Mouse (Mus musculus) spleen, adult 2 months (tissue): ENCODE measurements at regions not wholly inside any gene's neighbourhood (a gene's known extent, or its start where the extent isn't known, plus 50 kb on each side); places are given as distances from the start of the nearest gene placed in this dataset.

ENCODE experiments used
- CTCF ChIP-seq: fragments of 200-500 bp; IDR thresholded peaks from 2 replicates; pipeline ENCODE4 v1.5.1; 2011; ENCODE audit warnings: mild to moderate bottlenecking, inconsistent platforms; ENCODE audit not compliant: insufficient read depth, insufficient read length, insufficient replicate concordance; ENCODE audit errors: extremely low read depth
- POLR2A ChIP-seq: fragments of 200-500 bp; IDR thresholded peaks from 2 replicates; pipeline ENCODE4 v1.6.1; 2011; ENCODE audit warnings: low read depth, low read length, inconsistent platforms

- TF ChIP-seq CTCF (no peak), POLR2A (no peak)
Measured at GRCm38 (mm10) chr3:50987821-50988220, 236.4 kb upstream of the Noct start.
